Mouse (Mus musculus): Measurements from ENCODE around the gene Pck1. TPM values are rescaled to one million over a fixed set of nuclear protein-coding genes. Genes with fewer than 3 reads are reported as not detected.

Gene Pck1
- polyA plus RNA-seq, 1 experiment = not detected

DNA sequence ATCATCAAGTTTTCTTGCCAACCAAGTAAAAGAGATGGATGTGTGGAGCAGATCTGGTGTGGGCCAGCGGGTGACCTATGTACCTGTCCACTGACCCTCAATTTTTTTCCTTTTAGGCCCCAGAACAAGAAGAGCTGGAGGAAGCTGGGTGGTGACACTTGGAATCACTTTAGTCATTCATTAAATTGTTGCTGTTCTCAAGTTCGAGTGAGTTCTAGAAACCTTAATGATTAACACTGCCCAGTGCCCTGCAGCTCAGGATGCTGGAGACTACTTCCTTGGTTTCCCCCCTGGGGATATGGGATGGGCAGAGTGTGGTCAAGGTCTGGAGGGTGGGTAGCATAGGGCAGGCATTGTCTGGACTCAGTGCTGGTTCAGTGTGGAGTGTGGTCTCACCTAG, 23.7 kb upstream of the Pck1 start:
- no peak overlapping the region for H3K4me3 ChIP-seq (ENCODE audit: insufficient read depth, poor library complexity, severe bottlenecking)
- no peaks in the 10 kb centered on the region for H3K36me3 ChIP-seq (ENCODE audit: control insufficient read depth, insufficient read depth)
- TF ChIP-seq CEBPB (IDR thresholded peaks at IDR 0.05; ENCODE audit: low read depth) (no peak), USF1 (IDR thresholded peaks at IDR 0.05; ENCODE audit: low read depth) (no peak), MAX (IDR thresholded peaks at IDR 0.05) (no peak), FOSL1 (IDR thresholded peaks at IDR 0.05; ENCODE audit: insufficient read depth, low read length, poor library complexity, severe bottlenecking) (no peak), MYOD1 (IDR thresholded peaks at IDR 0.05; ENCODE audit: control insufficient read depth, insufficient read length, low read depth) (no peak), CTCF (IDR thresholded peaks at IDR 0.05; ENCODE audit: control insufficient read depth, insufficient read depth, insufficient read length) (no peak), MYOG (IDR thresholded peaks at IDR 0.05; ENCODE audit: control insufficient read depth, extremely low read depth, insufficient read length) (no peak)
- no peaks in the 10 kb centered on the region for H3K79me2 ChIP-seq (ENCODE audit: control insufficient read depth, insufficient read depth)
- no peak overlapping the region for H3ac ChIP-seq (ENCODE audit: control insufficient read depth, insufficient read length, low read depth)
- no peaks in the 10 kb centered on the region for H3K79me3 ChIP-seq (ENCODE audit: low read depth)
- H3K27me3 ChIP-seq (ENCODE audit: control insufficient read depth, insufficient read depth, insufficient read length) = peaks cover 6% of the 10 kb centered on the region

DNA sequence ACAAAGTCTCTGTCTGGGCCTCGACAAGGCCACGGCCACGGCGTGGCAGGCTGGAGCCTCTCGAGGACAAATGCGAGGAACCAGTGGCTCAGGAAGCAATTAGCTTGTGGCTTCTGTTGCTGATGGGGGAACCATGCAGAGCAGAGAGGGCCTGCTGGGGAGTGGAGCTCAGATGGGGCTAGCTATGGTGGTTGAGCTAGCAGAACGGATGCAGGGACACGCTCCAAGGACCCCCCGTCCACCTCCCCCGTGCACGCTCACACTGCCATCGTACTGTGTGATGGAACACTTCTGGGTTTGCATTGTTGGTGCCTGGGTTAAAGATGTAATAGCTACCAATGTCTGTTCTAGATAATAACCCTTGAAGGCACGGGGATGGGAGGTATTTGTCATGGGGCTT, 20.6 kb upstream of the Pck1 start:
- no peaks in the 10 kb centered on the region for H3K36me3 ChIP-seq (ENCODE audit: control insufficient read depth, insufficient read depth)
- H3K27me3 ChIP-seq (ENCODE audit: control insufficient read depth, insufficient read depth, insufficient read length) = peaks cover 3% of the 10 kb centered on the region
- H3K4me3 ChIP-seq (ENCODE audit: insufficient read depth, poor library complexity, severe bottlenecking) = no peak overlapping the region
- TF ChIP-seq MYOG (IDR thresholded peaks at IDR 0.05; ENCODE audit: control insufficient read depth, extremely low read depth, insufficient read length) = no peak
- TF ChIP-seq MYOD1 (IDR thresholded peaks at IDR 0.05; ENCODE audit: control insufficient read depth, insufficient read length, low read depth) = no peak
- TF ChIP-seq FOSL1 (IDR thresholded peaks at IDR 0.05; ENCODE audit: insufficient read depth, low read length, poor library complexity, severe bottlenecking) = no peak
- TF ChIP-seq CTCF (IDR thresholded peaks at IDR 0.05; ENCODE audit: control insufficient read depth, insufficient read depth, insufficient read length) = no peak
- no peak for TF ChIP-seq MAX (IDR thresholded peaks at IDR 0.05)
- no peak for TF ChIP-seq USF1 (IDR thresholded peaks at IDR 0.05; ENCODE audit: low read depth)
- no peak for TF ChIP-seq CEBPB (IDR thresholded peaks at IDR 0.05; ENCODE audit: low read depth)
- H3ac ChIP-seq (ENCODE audit: control insufficient read depth, insufficient read length, low read depth) = no peak overlapping the region
- H3K79me3 ChIP-seq (ENCODE audit: low read depth) = no peaks in the 10 kb centered on the region
- no peaks in the 10 kb centered on the region for H3K79me2 ChIP-seq (ENCODE audit: control insufficient read depth, insufficient read depth)

DNA sequence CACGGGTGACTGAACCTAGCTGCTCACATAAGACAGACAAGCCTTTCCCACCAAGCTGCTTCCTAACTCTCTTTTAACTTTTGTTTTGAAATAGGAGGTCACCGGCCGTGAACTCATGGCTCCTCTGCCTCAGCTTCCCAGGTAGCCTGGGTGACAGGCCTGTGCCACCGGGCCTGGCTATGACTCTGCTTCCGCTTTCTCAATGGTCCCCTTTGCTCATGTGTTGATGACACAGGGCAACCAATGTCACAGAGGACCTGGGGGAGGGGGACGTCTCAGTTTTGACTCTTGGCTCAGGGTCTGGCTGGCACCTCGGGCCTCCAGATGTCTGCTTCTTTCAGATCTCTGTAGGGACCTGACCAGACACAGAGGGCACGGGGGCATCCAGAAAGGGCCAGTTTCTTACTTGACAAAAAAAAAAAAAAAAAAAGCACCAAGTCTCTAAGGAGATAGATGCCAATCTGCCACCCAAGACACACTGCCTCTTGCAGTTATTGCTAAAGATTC, 20.0 kb upstream of the Pck1 start:
- TF ChIP-seq MYOG (IDR thresholded peaks at IDR 0.05; ENCODE audit: control insufficient read depth, extremely low read depth, insufficient read length) (no peak), CEBPB (IDR thresholded peaks at IDR 0.05; ENCODE audit: low read depth) (no peak), CTCF (IDR thresholded peaks at IDR 0.05; ENCODE audit: control insufficient read depth, insufficient read depth, insufficient read length) (no peak), MYOD1 (IDR thresholded peaks at IDR 0.05; ENCODE audit: control insufficient read depth, insufficient read length, low read depth) (no peak), USF1 (IDR thresholded peaks at IDR 0.05; ENCODE audit: low read depth) (no peak), FOSL1 (IDR thresholded peaks at IDR 0.05; ENCODE audit: insufficient read depth, low read length, poor library complexity, severe bottlenecking) (no peak), MAX (IDR thresholded peaks at IDR 0.05) (no peak)
- no peak overlapping the region for H3K4me3 ChIP-seq (ENCODE audit: insufficient read depth, poor library complexity, severe bottlenecking)

DNA sequence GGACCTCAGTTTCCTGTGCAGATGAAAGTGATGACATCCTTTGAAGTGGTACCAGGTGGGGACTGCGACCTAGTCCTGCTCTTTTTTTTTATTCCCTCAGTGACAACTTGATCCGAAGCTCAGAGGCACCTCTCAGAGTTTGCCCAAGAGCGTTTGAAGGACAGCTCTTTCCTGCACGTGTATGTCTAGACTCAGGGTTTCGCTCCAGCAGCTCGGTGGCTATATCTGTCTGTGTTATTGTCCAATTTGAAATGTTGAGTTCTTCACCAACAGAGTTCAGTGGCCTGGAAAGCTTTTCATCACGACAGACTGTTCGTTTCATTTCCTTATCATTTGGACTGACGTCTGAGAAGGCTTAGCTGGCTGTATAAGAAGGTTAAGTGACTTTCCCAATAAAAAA, 18.2 kb upstream of the Pck1 start:
- Histone ChIP-seq H3K36me3 (ENCODE audit: control insufficient read depth, insufficient read depth) (no peaks in the 10 kb centered on the region), H3K4me3 (ENCODE audit: insufficient read depth, poor library complexity, severe bottlenecking) (no peak overlapping the region), H3ac (ENCODE audit: control insufficient read depth, insufficient read length, low read depth) (no peak overlapping the region), H3K79me2 (ENCODE audit: control insufficient read depth, insufficient read depth) (no peaks in the 10 kb centered on the region), H3K79me3 (ENCODE audit: low read depth) (no peaks in the 10 kb centered on the region), H3K27me3 (ENCODE audit: control insufficient read depth, insufficient read depth, insufficient read length) (peaks cover 3% of the 10 kb centered on the region)
- TF ChIP-seq FOSL1 (IDR thresholded peaks at IDR 0.05; ENCODE audit: insufficient read depth, low read length, poor library complexity, severe bottlenecking) = no peak
- TF ChIP-seq USF1 (IDR thresholded peaks at IDR 0.05; ENCODE audit: low read depth) = no peak
- TF ChIP-seq CEBPB (IDR thresholded peaks at IDR 0.05; ENCODE audit: low read depth) = no peak
- no peak for TF ChIP-seq MYOD1 (IDR thresholded peaks at IDR 0.05; ENCODE audit: control insufficient read depth, insufficient read length, low read depth)
- no peak for TF ChIP-seq CTCF (IDR thresholded peaks at IDR 0.05; ENCODE audit: control insufficient read depth, insufficient read depth, insufficient read length)
- no peak for TF ChIP-seq MAX (IDR thresholded peaks at IDR 0.05)
- no peak for TF ChIP-seq MYOG (IDR thresholded peaks at IDR 0.05; ENCODE audit: control insufficient read depth, extremely low read depth, insufficient read length)

More for the DNA sequence above, 20.0 kb upstream of the Pck1 start:
- no peaks in the 10 kb centered on the region for H3K79me3 ChIP-seq (ENCODE audit: low read depth)
- peaks cover 3% of the 10 kb centered on the region for H3K27me3 ChIP-seq (ENCODE audit: control insufficient read depth, insufficient read depth, insufficient read length)
- H3ac ChIP-seq (ENCODE audit: control insufficient read depth, insufficient read length, low read depth) = no peak overlapping the region
- no peaks in the 10 kb centered on the region for H3K36me3 ChIP-seq (ENCODE audit: control insufficient read depth, insufficient read depth)
- H3K79me2 ChIP-seq (ENCODE audit: control insufficient read depth, insufficient read depth) = no peaks in the 10 kb centered on the region

DNA sequence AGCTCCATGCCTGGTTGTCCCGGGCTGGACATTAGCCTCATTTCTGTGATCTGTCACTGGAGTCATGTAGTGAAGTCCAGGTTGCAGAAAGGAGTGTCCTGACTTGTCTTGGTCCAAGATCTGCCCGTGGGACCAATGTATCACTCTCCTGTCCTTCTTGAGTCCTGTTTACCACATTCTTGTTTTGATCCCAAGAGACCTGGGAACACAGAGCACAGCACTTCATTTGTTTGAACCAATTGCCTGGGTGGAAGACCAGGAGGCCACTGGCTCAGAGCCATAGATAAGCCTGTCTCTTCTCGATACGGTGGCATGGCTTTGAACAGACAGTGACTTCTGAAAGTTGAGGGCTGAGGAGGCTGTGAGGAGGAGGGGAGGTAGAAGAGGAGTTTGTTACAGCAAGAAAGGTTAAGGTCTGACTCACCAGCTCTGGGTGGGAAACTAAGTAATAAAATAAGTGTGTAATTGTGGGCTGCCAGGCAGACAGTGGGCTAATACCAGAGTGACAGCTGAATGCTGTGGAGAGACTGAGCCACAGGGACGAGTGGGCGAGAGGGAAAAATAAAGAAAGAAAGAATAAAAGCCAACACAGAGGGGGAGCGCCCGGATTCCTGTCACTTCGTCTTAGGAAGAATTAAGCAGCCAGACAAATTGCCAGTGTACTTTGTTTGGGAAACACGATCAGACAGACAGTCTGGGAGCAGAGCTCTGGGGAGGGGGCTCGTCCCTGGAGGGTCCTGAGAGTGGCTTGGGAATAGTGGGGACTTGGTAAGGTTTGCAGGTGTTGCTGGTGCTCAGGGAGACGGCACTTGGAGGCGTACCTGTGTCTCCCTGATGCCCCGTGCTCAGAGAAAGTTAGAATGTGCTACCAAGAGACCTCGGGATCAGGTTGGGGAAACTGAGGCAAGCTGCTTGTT, 14.3 kb upstream of the Pck1 start:
- Histone ChIP-seq H3K79me3 (ENCODE audit: low read depth) (no peaks in the 10 kb centered on the region), H3ac (ENCODE audit: control insufficient read depth, insufficient read length, low read depth) (no peak overlapping the region), H3K36me3 (ENCODE audit: control insufficient read depth, insufficient read depth) (no peaks in the 10 kb centered on the region), H3K4me3 (ENCODE audit: insufficient read depth, poor library complexity, severe bottlenecking) (no peak overlapping the region), H3K79me2 (ENCODE audit: control insufficient read depth, insufficient read depth) (no peaks in the 10 kb centered on the region), H3K27me3 (ENCODE audit: control insufficient read depth, insufficient read depth, insufficient read length) (peaks cover 7% of the 10 kb centered on the region)
- TF ChIP-seq FOSL1 (IDR thresholded peaks at IDR 0.05; ENCODE audit: insufficient read depth, low read length, poor library complexity, severe bottlenecking) (no peak), USF1 (IDR thresholded peaks at IDR 0.05; ENCODE audit: low read depth) (no peak), MYOD1 (IDR thresholded peaks at IDR 0.05; ENCODE audit: control insufficient read depth, insufficient read length, low read depth) (no peak), CEBPB (IDR thresholded peaks at IDR 0.05; ENCODE audit: low read depth) (no peak), MYOG (IDR thresholded peaks at IDR 0.05; ENCODE audit: control insufficient read depth, extremely low read depth, insufficient read length) (no peak), MAX (IDR thresholded peaks at IDR 0.05) (no peak), CTCF (IDR thresholded peaks at IDR 0.05; ENCODE audit: control insufficient read depth, insufficient read depth, insufficient read length) (no peak)
